Mouse (Mus musculus) kidney, postnatal 25 days (tissue): Measurements from ENCODE around the gene Mgea5.
A peak's percentile ranks its signal among the peaks of the same experiment; 100 is the strongest.

Source experiments
- DNase-seq, 2 experiments: peaks; one replicate each; pipeline ENCODE4 v3.0.0; 2021; ENCODE audit warnings: mixed read lengths in 2 of 2

Gene Mgea5

DNA sequence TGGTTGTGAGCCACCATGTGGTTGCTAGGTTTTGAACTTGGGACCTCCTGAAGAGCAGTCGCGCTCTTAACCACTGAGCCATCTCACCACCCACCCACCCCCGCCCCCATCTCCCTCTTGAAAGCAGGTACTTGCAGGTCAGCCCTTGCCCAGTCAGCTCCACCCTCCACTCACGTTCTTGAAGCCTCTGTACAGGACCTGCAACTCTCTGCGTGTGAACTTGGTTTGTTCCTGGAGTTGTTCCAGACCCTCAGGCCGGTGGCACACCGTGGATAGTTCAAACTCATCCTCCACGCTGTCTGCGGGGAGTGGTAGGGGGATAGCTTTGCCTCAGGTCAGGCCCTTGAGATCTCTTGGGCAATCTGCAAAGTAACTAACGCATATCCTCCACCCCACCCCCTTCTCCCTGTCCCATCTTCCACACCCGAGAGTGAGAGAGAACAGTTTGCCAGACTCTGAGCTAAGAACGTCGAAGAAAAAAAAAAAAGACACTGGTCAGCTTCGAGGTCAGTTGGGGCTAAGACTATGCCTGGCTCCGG lies 11.8 kb upstream of the Mgea5 start:
- DNase-seq: no peak

DNA sequence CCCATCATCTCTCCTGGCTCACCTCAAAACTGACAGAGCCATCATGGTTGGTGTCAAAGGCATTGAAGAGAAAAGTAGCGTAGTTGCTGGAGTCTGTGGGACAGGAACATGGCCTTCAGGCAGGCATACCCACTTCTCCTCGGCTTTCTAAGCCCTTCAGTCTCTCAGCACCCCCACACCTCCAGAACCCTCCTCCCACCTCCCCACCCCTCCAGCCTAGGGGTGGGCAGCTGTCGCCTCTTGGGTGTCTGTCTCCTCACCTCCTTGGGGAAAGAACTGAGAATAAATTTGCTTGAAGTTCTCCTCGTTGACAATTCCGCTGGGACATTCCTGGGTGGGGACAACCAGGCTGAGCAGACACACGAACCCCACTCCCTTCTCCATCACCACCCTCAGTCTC lies 11.1 kb upstream of the Mgea5 start:
- no peak for DNase-seq

DNA sequence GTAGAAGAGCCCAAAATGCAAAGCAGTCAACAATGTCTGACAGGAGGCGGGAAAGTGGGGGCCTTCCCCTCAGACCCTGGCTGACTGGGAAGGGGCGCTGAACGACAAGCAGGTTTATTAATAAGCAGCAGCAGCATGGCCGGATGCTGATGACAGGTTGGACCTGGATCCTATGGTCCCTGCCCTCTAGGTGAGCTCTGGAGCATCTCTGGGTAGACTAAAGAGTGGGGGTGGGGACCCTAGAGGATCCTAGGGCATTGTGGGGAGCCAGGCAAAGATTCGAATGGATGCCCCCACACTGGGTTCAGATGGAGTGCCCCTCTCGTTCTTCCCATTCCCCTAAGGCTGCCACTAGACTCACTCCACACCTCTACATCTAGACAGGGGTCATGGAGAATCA lies 8.8 kb upstream of the Mgea5 start:
- no peak for DNase-seq

DNA sequence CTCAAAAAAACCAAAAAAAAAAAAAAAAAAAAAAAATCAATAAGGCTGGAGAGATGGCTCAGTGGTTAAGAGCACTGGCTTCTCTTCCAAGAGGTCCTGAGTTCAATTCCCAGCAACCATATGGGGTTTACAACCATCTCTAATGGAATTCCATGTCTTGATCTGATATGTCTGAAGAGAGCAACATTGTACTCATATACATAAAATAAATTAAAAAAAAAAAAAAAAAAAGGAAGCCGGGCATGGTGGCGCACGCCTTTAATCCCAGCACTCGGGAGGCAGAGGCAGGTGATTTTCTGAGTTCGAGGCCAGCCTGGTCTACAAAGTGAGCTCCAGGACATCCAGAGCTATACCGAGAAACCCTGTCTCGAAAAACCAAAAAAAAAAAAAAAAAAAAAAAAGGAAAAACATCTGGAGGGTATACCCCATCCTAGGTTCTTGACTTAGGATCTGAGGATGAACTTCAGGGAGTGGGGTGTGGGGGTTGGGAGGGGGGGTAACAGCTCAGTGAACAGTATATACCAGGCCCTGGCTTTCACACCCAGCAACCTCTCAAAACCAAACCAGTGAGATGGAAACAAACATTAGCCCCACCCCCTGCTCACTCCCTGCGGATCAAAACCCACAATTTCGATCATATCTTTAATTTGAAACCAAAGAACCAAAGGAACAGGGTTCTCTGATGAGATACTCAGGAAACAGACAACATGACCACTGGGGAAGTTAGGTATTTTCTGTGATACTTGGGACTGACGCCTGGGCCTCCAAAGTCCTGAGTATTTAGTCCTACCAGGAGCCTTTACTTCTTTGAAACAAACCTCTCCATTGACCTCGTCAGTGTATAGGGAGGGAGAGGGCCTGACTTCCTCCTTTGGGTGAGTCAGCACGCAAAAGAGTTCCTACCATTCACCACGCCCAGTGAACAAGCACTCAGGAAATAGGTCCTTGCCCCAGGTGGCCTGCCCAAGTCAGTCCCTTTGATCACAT lies 6.5 kb upstream of the Mgea5 start:
- no peak for DNase-seq

DNA sequence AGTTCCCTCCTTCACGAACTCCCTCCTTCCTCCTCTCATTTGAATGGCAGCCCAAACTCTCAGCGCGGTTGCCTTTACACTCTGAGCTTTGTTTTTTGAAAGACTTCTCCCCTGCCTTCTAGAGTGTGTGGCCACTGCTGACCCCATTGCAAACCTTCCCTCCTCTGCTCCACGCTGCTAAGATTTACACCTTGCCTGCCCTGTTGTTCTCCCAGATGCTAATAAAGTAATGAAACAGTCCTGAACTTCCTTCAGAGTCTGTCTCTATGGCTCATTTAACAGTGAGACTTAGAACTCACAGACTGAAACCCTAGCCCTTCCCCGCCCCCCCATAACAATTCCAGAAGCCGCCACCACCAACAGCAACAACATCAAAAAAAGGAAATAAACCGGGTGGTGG lies 5.7 kb upstream of the Mgea5 start:
- no peak for DNase-seq

DNA sequence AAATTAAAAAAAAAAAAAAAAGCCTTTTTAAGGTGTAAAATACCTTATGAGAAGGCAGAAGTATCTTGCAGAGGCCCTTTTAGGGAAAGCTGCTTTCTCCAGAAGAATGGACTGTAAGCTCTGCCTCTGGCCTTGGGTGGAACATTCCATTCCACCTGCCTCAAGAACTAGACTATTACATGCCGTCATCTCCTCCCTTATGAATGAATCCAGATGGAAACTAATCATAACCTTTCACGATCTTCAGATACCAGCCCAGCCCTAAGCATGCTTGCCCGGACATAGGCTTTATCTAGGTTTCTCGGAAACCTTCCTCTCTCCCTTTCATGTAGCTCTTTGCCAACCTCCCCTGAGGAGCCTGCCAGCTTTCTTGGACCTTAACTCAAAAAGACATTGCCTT lies 4.7 kb upstream of the Mgea5 start:
- DNase-seq: no peak

DNA sequence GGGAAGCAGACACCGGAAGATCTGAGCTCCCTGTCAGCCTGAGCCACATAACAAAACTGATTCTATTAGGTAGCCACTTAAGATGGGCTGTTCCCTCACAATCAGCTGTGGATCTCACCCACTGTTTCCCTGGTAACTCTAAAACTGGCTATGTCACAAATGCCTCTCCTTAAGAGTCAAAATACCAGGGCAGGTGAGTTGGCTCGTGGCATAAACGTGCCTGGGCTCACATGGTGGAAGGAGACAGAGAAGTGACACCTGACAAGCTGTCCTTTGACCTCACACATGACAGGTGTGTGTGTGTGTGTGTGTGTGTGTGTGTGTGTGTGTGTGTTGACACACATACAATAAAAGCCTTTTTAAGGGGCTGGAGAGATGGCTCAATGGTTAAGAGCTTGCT lies 3.8 kb upstream of the Mgea5 start:
- DNase-seq: no peak

DNA sequence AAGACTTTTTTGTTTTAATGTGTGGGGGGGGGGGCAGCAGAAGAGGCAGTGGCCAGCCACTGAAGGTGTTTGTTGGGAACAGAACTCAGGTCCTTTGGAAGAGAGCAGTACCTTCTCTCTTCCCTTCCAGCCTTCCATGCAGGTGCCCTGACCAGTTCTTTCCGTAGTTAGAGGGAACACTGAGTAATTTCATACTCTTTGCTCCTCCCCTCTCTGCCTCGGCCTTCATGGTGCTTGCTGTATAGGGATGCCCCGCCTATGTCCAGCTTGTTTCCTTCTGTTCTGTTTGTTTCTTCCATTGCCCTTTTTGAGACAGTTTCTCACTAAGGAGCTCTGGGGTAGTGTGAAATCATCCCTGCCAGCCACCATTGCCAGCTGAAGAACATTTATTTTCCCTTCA lies 1.8 kb upstream of the Mgea5 start:
- DNase-seq: no peak

DNA sequence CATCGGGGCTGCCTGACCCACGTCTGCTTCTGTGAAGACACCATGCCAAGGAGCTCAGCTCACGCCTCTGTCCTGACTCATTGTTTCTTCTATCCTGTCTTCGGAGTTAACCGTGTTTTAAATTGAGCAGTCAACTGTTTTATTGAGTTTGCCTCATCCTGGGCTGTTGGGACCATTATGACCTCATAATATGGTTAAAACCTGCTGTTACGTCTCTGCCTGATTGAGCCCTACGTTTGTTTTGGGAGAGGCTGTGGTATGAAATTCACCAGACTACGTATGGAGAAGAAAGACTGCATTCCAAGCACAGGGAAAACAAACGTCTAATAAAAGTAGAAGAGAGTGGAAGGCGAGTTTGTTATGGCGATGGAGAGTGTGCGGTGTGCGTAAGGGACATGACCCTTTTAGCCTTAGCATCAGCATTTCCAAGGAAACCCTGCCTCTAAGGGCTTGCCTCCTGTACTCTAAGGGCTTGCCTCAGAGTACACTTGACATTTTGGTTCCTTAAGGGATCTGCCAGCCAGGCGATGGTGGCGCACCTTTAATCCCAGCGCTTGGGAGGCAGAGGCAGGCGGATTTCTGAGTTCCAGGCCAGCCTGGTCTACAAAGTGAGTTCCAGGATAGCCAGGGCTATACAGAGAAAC lies 418 bp upstream of the Mgea5 start:
- DNase-seq: no peak

DNA sequence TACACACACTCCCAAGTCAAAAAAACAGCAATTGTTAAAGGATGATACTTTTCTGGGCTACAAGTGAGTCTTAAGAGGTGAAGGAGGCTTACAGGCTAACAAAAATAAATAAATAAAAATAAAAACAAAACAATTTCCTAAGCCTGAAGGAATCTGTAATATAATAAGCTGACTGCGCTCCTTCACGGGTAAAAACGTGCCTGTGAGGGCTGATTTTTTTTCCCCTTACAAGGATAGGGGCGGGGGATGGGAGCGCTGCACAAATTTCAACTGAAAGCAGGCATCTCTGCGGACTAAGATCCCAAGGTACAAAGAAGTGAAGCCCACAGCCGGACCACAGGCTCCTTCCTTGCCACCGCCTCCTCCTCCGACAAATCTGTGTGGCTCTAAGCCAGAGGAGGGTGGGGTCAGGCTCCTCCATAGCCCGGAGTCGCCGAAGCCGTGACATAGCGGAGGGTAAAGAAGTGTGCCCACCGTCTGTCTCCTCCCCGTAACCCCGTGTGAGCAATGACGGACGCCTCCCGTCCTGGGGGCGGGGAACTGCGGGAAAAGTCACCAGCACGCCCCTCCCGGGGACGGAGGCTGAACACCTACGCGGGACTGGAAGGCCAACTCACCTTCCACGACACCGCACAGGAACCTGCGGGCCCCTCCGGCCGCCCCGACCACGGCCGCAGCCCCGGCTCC lies 1.2 kb downstream of the Mgea5 start:
- peak; percentile 87 to 92 for DNase-seq

DNA sequence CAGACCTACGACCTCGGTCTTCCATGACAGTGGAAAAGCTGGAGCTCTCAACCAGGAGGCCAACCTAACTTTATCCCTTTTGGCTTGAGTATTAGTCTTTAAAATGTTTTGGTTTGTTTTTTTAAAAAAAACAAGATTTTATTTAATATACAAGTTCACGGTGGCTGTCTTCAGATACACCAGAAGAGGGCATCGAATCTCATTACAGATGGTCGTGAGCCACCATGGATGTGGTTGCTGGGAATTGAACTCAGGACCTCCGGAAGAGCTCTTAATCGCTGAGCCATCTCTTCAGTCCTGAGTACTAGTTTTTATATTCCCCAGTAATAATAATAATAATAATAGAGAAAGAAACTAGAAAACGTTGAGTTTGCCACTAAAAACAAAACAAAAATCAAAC lies 2.0 kb downstream of the Mgea5 start:
- DNase-seq: no peak

DNA sequence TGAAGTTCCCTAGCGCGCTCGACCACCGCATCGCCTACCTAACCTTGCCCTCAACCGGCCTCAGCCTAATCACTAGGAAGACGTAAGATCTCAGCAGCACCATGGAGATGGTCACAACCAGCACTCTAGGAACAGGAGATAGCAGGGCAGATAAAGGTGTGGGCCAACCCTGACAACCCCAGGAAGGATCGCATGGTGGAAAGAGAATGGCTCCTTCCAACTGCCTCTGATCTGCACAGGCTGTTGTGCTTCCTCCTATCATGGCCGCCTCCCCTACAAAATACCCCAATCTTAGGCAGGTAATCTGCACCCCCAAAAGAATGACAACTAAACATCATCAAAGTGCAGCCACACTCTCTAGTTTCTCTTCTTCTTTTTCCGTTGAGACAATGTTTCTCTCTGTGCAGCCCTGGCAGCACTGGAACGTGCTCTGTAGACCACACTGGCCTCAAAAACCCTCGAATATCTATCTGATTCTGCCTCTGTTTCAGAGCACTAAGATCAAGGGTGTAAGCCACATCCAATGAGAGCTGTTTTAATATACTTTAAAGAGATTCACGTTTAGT lies 3.2 kb downstream of the Mgea5 start:
- no peak for DNase-seq

DNA sequence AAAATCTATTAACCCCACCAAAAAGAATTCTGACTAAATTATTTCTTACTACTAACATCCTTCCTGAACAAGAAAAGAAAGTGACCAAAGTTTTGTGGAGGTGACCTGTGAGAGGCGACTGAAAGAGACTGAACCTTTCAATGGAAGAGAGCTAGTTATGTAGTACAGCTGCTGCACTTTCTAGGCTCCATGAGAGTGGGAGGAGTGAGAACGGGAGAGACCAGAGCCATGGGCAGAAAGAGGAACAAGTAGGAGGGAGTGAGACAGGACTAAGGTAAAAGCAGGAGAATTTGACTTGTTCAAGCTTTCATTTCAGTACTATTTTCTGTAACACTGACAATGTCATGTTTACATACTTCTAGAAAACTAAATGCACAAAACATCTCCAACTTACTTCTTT lies 8.2 kb downstream of the Mgea5 start:
- DNase-seq: no peak

DNA sequence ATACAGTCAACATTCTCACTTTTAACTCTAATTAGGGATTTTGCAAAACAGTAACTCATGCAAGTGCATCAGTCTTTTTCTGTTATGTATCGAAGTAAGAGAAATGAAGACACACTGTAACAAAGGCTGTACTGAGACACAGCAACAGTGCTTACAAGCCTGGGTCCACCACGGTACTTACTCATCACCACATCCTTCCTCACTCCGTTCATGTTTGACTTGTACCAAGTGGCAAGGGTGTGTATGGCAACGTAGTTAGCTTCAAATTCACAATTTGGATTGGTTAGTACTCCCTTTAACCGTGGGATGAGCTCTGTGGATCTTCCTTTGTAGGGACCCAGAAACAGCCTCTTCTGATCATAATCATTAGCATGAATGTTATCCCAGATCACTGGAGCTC lies 12.1 kb downstream of the Mgea5 start:
- no peak for DNase-seq

DNA sequence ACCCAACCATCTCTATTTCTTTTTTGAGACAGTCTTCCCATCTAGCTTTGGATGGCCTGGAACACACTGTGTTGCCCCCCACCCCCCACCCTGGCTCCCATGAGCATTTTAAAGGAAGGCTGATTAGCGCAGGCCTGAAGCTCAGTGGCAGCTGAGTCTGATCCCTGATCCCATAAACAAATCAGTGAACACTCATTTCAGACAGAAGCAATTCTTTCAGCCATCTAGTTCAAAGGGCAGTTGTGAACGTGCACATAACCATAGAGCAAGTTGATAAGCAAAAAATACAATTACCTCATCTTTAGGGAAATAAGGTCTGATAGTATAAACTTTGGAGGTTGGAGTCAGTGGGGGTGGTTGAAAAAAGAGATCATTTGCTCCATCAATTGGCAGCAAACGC lies 22.8 kb downstream of the Mgea5 start:
- DNase-seq: no peak

DNA sequence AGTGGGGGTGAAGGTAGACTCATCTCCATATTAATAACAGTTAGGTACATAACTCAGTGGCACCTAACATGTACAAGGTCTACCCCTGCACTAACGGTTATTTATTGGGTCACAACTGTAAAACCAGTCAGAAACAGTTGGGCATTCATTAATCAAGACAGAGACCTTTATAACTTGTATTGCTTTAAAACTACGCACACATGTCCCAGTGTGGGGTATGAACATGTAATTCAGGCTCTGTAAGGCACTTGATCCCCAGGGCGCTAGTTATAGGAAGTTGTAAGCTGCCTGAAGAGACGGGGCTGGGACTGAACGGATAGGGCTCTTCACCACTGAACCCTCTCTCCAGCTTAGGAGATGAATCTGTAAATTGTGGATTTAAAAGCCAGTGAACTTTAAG lies 25.0 kb downstream of the Mgea5 start:
- no peak for DNase-seq

DNA sequence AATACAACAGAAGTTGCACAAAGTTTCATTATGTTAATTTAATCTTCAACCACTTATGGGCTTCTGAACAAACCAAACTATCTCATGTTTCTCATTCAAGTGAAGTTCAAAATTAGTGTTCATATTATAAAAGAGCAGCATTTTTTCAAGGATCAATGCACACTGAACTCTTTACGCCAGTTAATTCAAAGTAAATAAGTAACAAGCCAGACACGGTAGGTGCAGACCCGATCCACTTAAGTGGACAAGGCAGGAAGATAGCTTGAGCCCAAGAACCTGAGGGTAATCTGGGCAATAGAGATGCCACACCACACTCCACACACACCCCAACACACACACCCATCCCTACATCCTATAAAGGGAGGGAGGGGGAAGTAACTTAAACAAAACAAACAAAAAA lies 30.1 kb downstream of the Mgea5 start:
- DNase-seq: no peak

DNA sequence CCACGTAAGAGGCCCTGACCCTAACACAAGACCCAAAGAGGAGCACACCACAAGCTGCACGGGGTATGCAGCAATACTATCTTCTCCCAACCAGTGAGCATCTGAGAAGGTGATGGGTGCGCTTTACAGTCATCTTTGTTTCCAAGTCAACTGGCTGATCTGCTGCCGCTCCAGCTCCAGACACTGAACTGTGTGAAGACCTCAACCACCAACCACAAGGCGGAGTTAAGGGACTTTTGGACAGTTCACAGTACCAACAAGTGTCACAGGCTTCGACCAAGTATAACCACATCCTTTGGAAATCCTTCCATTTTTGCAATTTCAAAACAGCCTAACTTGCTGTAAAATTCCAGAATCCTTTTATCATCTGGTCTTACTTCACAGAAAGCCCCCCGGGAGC lies 31.8 kb downstream of the Mgea5 start:
- DNase-seq: no peak

DNA sequence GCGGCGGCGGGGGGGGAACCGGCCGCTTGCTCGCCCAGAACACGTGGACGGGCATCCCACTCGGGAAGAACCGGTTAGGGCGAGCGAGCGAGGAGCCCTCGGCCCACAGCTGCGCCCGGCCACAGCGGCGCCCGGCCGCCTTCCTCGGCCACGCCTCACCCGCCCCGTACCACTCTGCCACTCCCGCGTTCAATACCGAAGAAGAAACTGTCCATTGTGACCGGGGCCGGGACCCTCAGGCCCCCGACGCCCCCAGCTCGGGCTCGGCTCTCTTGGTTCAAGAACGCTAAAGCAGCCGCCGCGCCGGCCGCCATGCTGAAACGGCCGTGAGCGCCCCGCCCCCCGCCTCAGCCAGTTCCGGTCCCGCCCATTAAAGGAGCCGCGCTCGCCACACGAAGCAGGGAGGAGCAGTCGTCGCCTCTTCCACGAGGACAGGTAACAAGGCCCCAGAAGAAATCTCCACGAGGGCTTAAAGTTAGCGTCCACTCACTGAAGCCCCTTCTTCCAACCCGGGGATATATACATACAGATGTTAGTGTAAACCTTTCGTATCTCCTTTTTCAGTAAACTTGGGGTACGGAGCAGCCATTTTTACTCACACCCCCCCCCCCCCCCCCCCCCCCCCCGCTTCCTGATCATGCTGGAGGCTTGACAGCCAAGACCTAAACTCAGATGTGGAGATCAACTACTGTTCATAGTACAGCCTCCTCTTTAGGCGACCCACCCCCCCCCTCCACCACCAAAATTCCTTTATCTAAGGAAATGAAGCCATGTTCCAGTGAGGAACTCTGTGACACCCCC lies 34.2 kb downstream of the Mgea5 start, which contains the start of gene Npm3:
TSS of gene Npm3 (minus strand) at position 349 of the 801 bp plus-strand sequence.
- peak; percentile 92 to 93 for DNase-seq

DNA sequence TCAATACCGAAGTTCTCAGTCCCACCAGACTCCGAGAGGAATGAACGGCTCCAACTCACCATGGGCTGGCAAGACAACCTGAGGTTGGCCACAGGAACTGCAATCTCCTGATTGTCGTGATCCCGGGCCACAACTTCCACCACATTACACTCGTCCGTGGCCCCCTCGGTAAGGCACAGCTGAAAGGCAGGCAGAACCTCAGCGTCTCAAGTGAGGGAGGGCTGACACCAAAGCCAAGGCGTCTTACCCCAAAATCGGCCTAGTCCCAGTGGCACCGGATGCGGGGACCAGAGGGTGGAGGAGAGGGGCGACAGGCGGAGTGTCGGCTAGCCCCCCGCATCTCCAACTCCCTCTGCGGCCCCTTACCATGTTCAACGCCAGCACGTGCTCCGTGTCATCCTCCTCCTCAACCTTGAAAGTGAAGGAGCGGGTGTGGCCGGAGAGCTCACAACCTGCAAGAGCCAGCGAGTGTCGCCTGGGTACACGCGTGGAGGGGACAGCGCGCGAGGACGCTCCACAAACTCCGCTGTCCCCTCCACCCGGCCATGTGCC lies 34.9 kb downstream of the Mgea5 start:
- DNase-seq: no peak

DNA sequence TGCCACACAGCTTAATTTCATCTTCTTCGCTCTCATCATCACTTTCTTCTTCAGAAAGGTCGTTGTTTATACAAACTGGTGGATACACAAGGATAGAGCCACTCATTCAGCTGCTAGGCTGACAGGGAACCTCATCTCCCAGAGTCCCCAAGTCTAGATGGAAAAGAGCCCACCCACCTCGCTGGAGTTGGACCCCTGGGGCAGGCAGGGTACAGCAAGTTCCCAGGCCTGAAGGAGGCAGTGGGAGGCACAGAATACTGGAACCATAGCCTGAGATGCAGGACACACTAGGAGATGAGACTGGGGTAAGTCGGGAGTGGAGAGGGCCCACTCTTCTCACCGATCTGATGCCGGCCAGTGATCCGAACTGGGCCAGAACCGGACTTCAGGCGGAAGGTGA lies 35.4 kb downstream of the Mgea5 start:
- no peak for DNase-seq
